Mouse (Mus musculus) inflammation-experienced regulatory T-cells, adult 6 months (primary cell): ENCODE results near the gene Zfp955a. TPM values are rescaled to one million over a fixed set of nuclear protein-coding genes. Genes with fewer than 3 reads are reported as not detected.
"Not testable (repeated sequence)": the region's sequence is repeated elsewhere in the genome, so short reads cannot be mapped to it uniquely, and the experiment has no call there.

Source experiments
- ATAC-seq: one replicate; pipeline ENCODE4 v1.8.0; 2017
- polyA plus RNA-seq, 3 experiments: library from polyadenylated mRNA; unstranded; fragments of 100-300 nt; shearing (Covaris generic); gene quantifications; one replicate each; pipeline ENCODE4 v1.2.1; 2017

The Zfp955a gene
- polyA plus RNA-seq = 10 to 100 TPM; 10.7 to 15.6 (median 14.2) TPM

GRCm38 (mm10) chr17:33254530-33255318, at the start of gene Zfp955a:
Zfp955a (minus strand) TSS chr17:33255145.
- peak; percentile 99 for ATAC-seq

DNA sequence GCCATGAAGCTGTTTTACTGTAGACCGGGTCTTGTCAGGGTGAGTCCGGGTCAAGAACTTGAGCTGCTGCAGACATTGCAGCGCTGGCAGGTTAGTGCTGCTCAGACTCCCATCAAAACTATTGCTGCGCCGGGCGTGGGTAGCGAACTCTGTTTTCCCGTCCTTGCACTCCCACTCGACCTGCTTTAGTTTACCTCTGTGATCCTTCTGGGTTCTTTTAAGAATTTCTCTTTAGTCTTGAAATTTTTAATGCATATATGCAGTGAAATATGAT, 34.9 kb upstream of the Zfp955a start:
- peak; percentile 29 for ATAC-seq

GRCm38 (mm10) chr17:33289039-33289875, 34.3 kb upstream of the Zfp955a start, which contains the start of gene Zfp955b:
Zfp955b (plus strand) TSS chr17:33289544.
- peak; percentile 99 for ATAC-seq

GRCm38 (mm10) chr17:33268907-33269306, 14.0 kb upstream of the Zfp955a start:
- no peak for ATAC-seq

- no peak for ATAC-seq
Measured at GRCm38 (mm10) chr17:33264376-33264775, 9.4 kb upstream of the Zfp955a start, which contains the start of gene Olfr63. Olfr63 (plus strand) TSS chr17:33264676.

DNA sequence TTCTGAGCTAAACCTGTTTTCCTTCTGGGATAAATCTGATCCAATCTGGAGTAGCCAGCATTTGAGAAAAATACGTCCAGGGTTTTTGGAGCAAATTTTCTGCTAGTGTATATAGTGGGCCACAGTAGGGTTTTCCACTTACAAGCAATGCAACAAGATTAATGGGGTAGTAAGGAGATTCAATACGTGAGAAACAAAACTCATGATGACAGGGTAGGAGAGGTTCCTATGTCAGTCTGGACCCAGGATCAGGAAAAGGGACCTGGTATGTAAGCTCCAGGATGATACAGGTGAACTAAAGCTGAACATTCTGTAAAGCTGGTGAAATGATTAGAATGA, 343 bp upstream of the Zfp955a start:
- not testable (repeated sequence) for ATAC-seq

DNA sequence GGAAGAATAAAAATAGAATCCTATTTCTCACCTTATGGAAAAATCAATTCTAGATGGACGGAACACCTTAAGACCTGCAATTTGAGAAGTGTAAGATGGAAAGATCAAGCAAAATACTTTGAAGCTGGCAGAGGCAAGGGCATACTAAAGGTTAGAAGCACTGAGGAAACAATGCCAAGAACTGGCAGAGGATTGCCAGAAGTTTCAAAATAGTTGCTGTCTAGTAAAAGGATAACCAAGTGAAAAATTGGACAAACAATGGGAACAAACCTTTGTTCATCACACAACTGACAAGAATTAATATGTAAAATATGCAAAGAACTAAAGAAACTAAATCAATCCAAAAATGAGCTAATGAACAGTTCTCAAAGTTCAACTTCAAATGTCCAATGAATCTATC, 18.3 kb downstream of the Zfp955a start:
- ATAC-seq = not testable (repeated sequence)

DNA sequence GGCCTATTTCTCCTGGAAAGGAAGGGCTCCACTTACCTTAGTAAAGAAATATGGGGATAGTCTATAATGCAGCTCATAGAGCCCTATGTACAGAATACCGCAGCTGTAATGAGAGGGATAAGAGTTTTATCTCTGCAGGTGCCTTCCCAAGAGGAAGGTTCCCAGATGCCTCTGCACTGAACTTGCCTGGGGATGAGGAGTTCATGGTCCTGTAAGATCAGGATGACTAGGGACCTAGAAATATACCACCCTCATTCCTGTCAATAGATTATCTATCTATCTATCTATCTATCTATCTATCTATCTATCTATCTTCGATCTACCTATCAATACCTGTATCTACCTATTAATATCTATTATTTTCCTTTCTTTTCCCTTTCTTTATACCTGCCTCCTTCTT, 33.4 kb downstream of the Zfp955a start, which contains the start of gene Olfr1564:
Olfr1564 (minus strand) TSS at position 101 of the 400 bp plus-strand sequence.
- no peak for ATAC-seq

DNA sequence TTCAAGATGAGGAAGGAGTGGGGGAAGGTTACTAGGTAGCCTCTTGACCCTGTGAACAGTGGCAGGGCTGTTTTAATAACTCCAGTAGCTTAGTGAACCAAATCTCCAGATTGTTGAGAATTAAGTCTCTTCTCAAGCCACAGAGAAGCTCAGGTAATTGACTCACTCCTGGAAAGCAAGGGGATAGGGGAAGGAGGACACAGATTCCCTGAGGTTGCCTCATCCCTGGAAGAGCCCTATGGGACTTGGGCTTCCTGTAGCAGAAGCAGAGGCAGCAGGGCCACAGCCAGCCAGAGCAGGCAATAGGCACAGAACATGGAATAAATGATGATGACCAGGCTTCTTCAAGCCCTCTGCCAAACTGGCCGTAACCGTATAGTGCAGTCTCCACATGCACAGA, 63.9 kb downstream of the Zfp955a start, which contains the start of gene Olfr239:
Olfr239 (plus strand) TSS at position 301 of the 400 bp plus-strand sequence.
- not testable (repeated sequence) for ATAC-seq

Other genes with a start within 250 kb of the Zfp955a start
- gene Zfp763, start 221.7 kb downstream of the Zfp955a start, polyA plus RNA-seq = 10 to 100 TPM in 1 of 3 experiments, 1 to 10 TPM in 2; 8.7 to 11.9 (median 8.9) TPM
- not detected for gene 4921501E09Rik, start 187.1 kb downstream of the Zfp955a start, polyA plus RNA-seq
- gene Zfp563, start 165.8 kb downstream of the Zfp955a start, polyA plus RNA-seq = 1 to 10 TPM; 6.0 to 7.3 (median 6.3) TPM
- gene Morc2b, start 115.5 kb downstream of the Zfp955a start, polyA plus RNA-seq = not detected
- not detected for gene Olfr55, start 86.7 kb downstream of the Zfp955a start, polyA plus RNA-seq
- gene Olfr239, start 63.8 kb downstream of the Zfp955a start, polyA plus RNA-seq = not detected
- not detected for gene Olfr1564, start 33.5 kb downstream of the Zfp955a start, polyA plus RNA-seq
- under 1 TPM in 1 of 3 experiments, not detected in 2; 0.08 TPM for gene Olfr63, start 9.5 kb upstream of the Zfp955a start, polyA plus RNA-seq
- 10 to 100 TPM in 2 of 3 experiments, 1 to 10 TPM in 1; 5.2 to 12.7 (median 10.7) TPM for gene Zfp955b, start 34.4 kb upstream of the Zfp955a start, polyA plus RNA-seq
- gene Zfp81, start 103.7 kb upstream of the Zfp955a start, polyA plus RNA-seq = 10 to 100 TPM in 2 of 3 experiments, 1 to 10 TPM in 1; 8.2 to 15.8 (median 11.6) TPM
- gene Zfp101, start 139.5 kb upstream of the Zfp955a start, polyA plus RNA-seq = 10 to 100 TPM; 11.3 to 14.5 (median 12.9) TPM
- gene Actl9, start 177.8 kb upstream of the Zfp955a start, polyA plus RNA-seq = not detected